Mouse (Mus musculus) cerebellum, adult 2 months (tissue): ENCODE measurements at regions not wholly inside any gene's neighbourhood (a gene's known extent, or its start where the extent isn't known, plus 50 kb on each side); places are given as distances from the start of the nearest gene placed in this dataset.

Experiments
- CTCF ChIP-seq: fragments of 200-500 bp; IDR thresholded peaks from 2 replicates; pipeline ENCODE4 v1.5.1; 2011; ENCODE audit warnings: low read depth, mild to moderate bottlenecking, control low read depth, low read length, moderate library complexity, borderline replicate concordance; ENCODE audit not compliant: insufficient read depth
- POLR2A ChIP-seq: fragments of 200-500 bp; IDR thresholded peaks from 2 replicates; pipeline ENCODE4 v1.6.1; 2011; ENCODE audit warnings: low read length, control low read depth, borderline replicate concordance; ENCODE audit not compliant: insufficient read depth

GRCm38 (mm10) chr12:77696039-77696631, 458.2 kb downstream of the Fut8 start:
- TF ChIP-seq CTCF, result no peak
- TF ChIP-seq POLR2A, result no peak
